Mouse (Mus musculus): ENCODE measurements around the gene Asb16.
A peak's percentile ranks its signal among the peaks of the same experiment; 100 is the strongest.

Gene Asb16

GRCm38 (mm10) chr11:102309821-102310617 is 41.5 kb downstream of the Asb16 start:
- no peak for DNase-seq (ENCODE audit: low spot score in 2 of 2)

- DNase-seq (ENCODE audit: low spot score in 2 of 2): no peak
Observed at GRCm38 (mm10) chr11:102310768-102311695, 42.5 kb downstream of the Asb16 start.

GRCm38 (mm10) chr11:102311966-102312365 is 43.4 kb downstream of the Asb16 start:
- DNase-seq (ENCODE audit: low spot score in 2 of 2): no peak

- DNase-seq (ENCODE audit: low spot score in 2 of 2): no peak
Observed at GRCm38 (mm10) chr11:102312586-102312985, 44.0 kb downstream of the Asb16 start.

GRCm38 (mm10) chr11:102314321-102314720 is 45.8 kb downstream of the Asb16 start:
- no peak for DNase-seq (ENCODE audit: low spot score in 2 of 2)

- DNase-seq (ENCODE audit: low spot score in 2 of 2): no peak
Observed at GRCm38 (mm10) chr11:102315690-102316571, 47.4 kb downstream of the Asb16 start.

GRCm38 (mm10) chr11:102316572-102317297 is 48.2 kb downstream of the Asb16 start:
- peak; percentile 92 for DNase-seq (ENCODE audit: low spot score in 2 of 2)

GRCm38 (mm10) chr11:102317298-102317900 is 48.9 kb downstream of the Asb16 start:
- peak; percentile 72 to 73 for DNase-seq (ENCODE audit: low spot score in 2 of 2)

- peak; percentile 77 for DNase-seq (ENCODE audit: low spot score in 2 of 2)
Observed at GRCm38 (mm10) chr11:102317901-102318575, 49.5 kb downstream of the Asb16 start.

GRCm38 (mm10) chr11:102318576-102319409 is 50.2 kb downstream of the Asb16 start:
- DNase-seq (ENCODE audit: low spot score in 2 of 2): peak; percentile 58 to 59

GRCm38 (mm10) chr11:102319410-102319792 is 50.9 kb downstream of the Asb16 start, which contains the start of gene Ubtf:
Ubtf (minus strand) TSS chr11:102319742.
- DNase-seq (ENCODE audit: low spot score in 2 of 2): peak; percentile 63 to 67

GRCm38 (mm10) chr11:102319941-102320685 is 51.6 kb downstream of the Asb16 start:
- DNase-seq (ENCODE audit: low spot score in 2 of 2): peak; percentile 52 to 57

GRCm38 (mm10) chr11:102320686-102321005 is 52.1 kb downstream of the Asb16 start:
- peak in 1 of 2 experiments; percentile 11 for DNase-seq (ENCODE audit: low spot score in 2 of 2)

- no peak for DNase-seq (ENCODE audit: low spot score in 2 of 2)
Observed at GRCm38 (mm10) chr11:102321931-102322330, 53.4 kb downstream of the Asb16 start.

GRCm38 (mm10) chr11:102323516-102323915 is 55.0 kb downstream of the Asb16 start:
- no peak for DNase-seq (ENCODE audit: low spot score in 2 of 2)

GRCm38 (mm10) chr11:102327250-102327649 is 58.7 kb downstream of the Asb16 start:
- DNase-seq (ENCODE audit: low spot score in 2 of 2): no peak

GRCm38 (mm10) chr11:102327839-102328238 is 59.3 kb downstream of the Asb16 start:
- DNase-seq (ENCODE audit: low spot score in 2 of 2): no peak
